Mouse (Mus musculus) embryonic facial prominence, embryonic 12.5 days (tissue): ENCODE measurements around the gene Fam171a2. TPM values are rescaled to one million over a fixed set of nuclear protein-coding genes. Genes with fewer than 3 reads are reported as not detected.
"Not testable (repeated sequence)": the region's sequence is repeated elsewhere in the genome, so short reads cannot be mapped to it uniquely, and the experiment has no call there.

ENCODE experiments used
- ATAC-seq: fragments of 200-750 bp; cut with Nextera tagmentation; 2 replicates; pipeline ENCODE4 v1.8.0; 2017; ENCODE audit not compliant: insufficient number of reproducible peaks, insufficient read depth, low FRiP score, low TSS enrichment
- H3K27ac ChIP-seq: fragments of 300-500 bp; sonication (generic); 2 replicates; pipeline ENCODE4 v1.5.1; 2016; ENCODE audit warnings: mild to moderate bottlenecking
- H3K27me3 ChIP-seq: fragments of 300-500 bp; sonication (generic); 2 replicates; pipeline ENCODE4 v1.6.1; 2016; ENCODE audit warnings: mild to moderate bottlenecking, moderate library complexity
- H3K36me3 ChIP-seq: fragments of 300-500 bp; sonication (generic); 2 replicates; pipeline ENCODE4 v1.6.1; 2016; ENCODE audit warnings: mild to moderate bottlenecking
- H3K4me1 ChIP-seq: fragments of 300-500 bp; sonication (generic); 2 replicates; pipeline ENCODE4 v1.6.1; 2016
- H3K4me2 ChIP-seq: fragments of 300-500 bp; sonication (generic); replicated peaks from 2 replicates; pipeline ENCODE4 v1.6.1; 2016; ENCODE audit warnings: mild to moderate bottlenecking, moderate library complexity
- H3K4me3 ChIP-seq: fragments of 300-500 bp; sonication (generic); 2 replicates; pipeline ENCODE4 v1.5.1; 2016; ENCODE audit warnings: mild to moderate bottlenecking
- H3K9ac ChIP-seq: fragments of 300-500 bp; sonication (generic); 2 replicates; pipeline ENCODE4 v1.6.1; 2016; ENCODE audit warnings: mild to moderate bottlenecking, moderate library complexity
- H3K9me3 ChIP-seq: fragments of 300-500 bp; sonication (generic); 2 replicates; pipeline ENCODE4 v1.6.1; 2016; ENCODE audit warnings: mild to moderate bottlenecking, moderate library complexity
- WGBS: fragments of 180-500 bp; shearing (Covaris S2); methylation state at CpG from one replicate; pipeline ENCODE4 v1.1.7; 2016; 5-methylcytosine and 5-hydroxymethylcytosine counted together
- microRNA-seq: library from miRNA; unstranded; fragments of <30 nt; microRNA quantifications from one replicate; pipeline ENCODE4, GENCODE M21; 2017
- polyA plus RNA-seq: library from polyadenylated mRNA; unstranded; fragments of >200 nt; fragmentation: Nextera tagmentation; extraction: Ambion mirVana; gene quantifications from 2 replicates; pipeline ENCODE4 v1.2.1, GENCODE M21; 2016

The Fam171a2 gene
- polyA plus RNA-seq, 1 experiment from 2014 or later = 13.5 TPM

GRCm38 (mm10) chr11:102396263-102396662 is 51.2 kb downstream of the Fam171a2 start:
- Histone ChIP-seq H3K4me1 (peaks cover 38% of the 10 kb centered on the region), H3K27me3 (peaks cover 62% of the 10 kb centered on the region), H3K4me2 (no peak overlapping the region), H3K9me3 (no peaks in the 10 kb centered on the region), H3K4me3 (no peak overlapping the region), H3K36me3 (no peaks in the 10 kb centered on the region), H3K9ac (no peak overlapping the region), H3K27ac (no peak overlapping the region)
- ATAC-seq = no peak
- WGBS = 57% methylated on average over 6 of the region's 6 CpGs

GRCm38 (mm10) chr11:102395250-102395649 is 52.2 kb downstream of the Fam171a2 start:
- H3K36me3 ChIP-seq = no peaks in the 10 kb centered on the region
- no peak overlapping the region for H3K27ac ChIP-seq
- 2% methylated on average over 5 of the region's 5 CpGs for WGBS
- 0 out of 2 replicates have a peak overlapping the region, but pooled peaks have one; percentile 87 for H3K4me2 ChIP-seq
- H3K9me3 ChIP-seq = no peaks in the 10 kb centered on the region
- no peak overlapping the region for H3K4me3 ChIP-seq
- H3K27me3 ChIP-seq = peaks cover 52% of the 10 kb centered on the region
- ATAC-seq = no peak
- H3K9ac ChIP-seq = no peak overlapping the region
- H3K4me1 ChIP-seq = peaks cover 34% of the 10 kb centered on the region

- Histone ChIP-seq H3K27ac (no peak overlapping the region), H3K4me1 (peaks cover 27% of the 10 kb centered on the region), H3K9me3 (no peaks in the 10 kb centered on the region), H3K36me3 (no peaks in the 10 kb centered on the region), H3K4me2 (peak overlapping the region; percentile 87), H3K4me3 (peak overlapping the region; percentile 43; the same call in 1 of the 2 replicates), H3K27me3 (peaks cover 45% of the 10 kb centered on the region), H3K9ac (no peak overlapping the region)
- WGBS = 70% methylated on average over 9 of the region's 9 CpGs
- ATAC-seq = no peak
Measured at GRCm38 (mm10) chr11:102394421-102395124, 52.9 kb downstream of the Fam171a2 start.

- WGBS = 7% methylated on average over 17 of the region's 17 CpGs
- Histone ChIP-seq H3K36me3 (no peaks in the 10 kb centered on the region), H3K4me2 (peak overlapping the region; percentile 87), H3K9ac (peak overlapping the region; percentile 34), H3K27ac (no peak overlapping the region; the same call in 1 of the 2 replicates), H3K9me3 (no peaks in the 10 kb centered on the region), H3K27me3 (peaks cover 38% of the 10 kb centered on the region), H3K4me1 (peaks cover 24% of the 10 kb centered on the region), H3K4me3 (peak overlapping the region; percentile 43)
- peak; percentile 63; the same call in 1 of the 2 replicates for ATAC-seq
Measured at GRCm38 (mm10) chr11:102393719-102394420, 53.6 kb downstream of the Fam171a2 start.

GRCm38 (mm10) chr11:102393238-102393634 is 54.2 kb downstream of the Fam171a2 start, which contains the start of gene Rundc3a:
Gene Rundc3a (plus strand): TSS chr11:102393403.
- Histone ChIP-seq H3K4me2 (peak within 1 kb of the TSS; percentile 87), H3K9me3 (no peaks in the 10 kb centered on the region), H3K36me3 (no peaks in the 10 kb centered on the region), H3K27me3 (peaks cover 34% of the 10 kb centered on the region), H3K4me3 (peak within 1 kb of the TSS; percentile 43), H3K27ac (peak within 1 kb of the TSS; percentile 57), H3K9ac (peak within 1 kb of the TSS; percentile 34), H3K4me1 (peaks cover 24% of the 10 kb centered on the region)
- WGBS = under 1% methylated on average over 34 of the region's 34 CpGs
- ATAC-seq = peak; percentile 79

GRCm38 (mm10) chr11:102392441-102393237 is 54.8 kb downstream of the Fam171a2 start:
- peak overlapping the region; percentile 87 for H3K4me2 ChIP-seq
- no peaks in the 10 kb centered on the region for H3K9me3 ChIP-seq
- 23% methylated on average over 13 of the region's 15 CpGs for WGBS
- H3K9ac ChIP-seq = peak overlapping the region; percentile 20; the same call in 1 of the 2 replicates
- ATAC-seq = 0 out of 2 replicates have a peak, but pooled peaks have one; percentile 18
- H3K27me3 ChIP-seq = peaks cover 28% of the 10 kb centered on the region
- H3K4me1 ChIP-seq = peaks cover 24% of the 10 kb centered on the region
- peak overlapping the region; percentile 57; the same call in 1 of the 2 replicates for H3K27ac ChIP-seq
- peak overlapping the region; percentile 43 for H3K4me3 ChIP-seq
- H3K36me3 ChIP-seq = no peaks in the 10 kb centered on the region

GRCm38 (mm10) chr11:102389436-102389835 is 58.0 kb downstream of the Fam171a2 start:
- H3K4me3 ChIP-seq, H3K27ac ChIP-seq, H3K4me2 ChIP-seq, H3K9ac ChIP-seq, H3K27me3 ChIP-seq, ATAC-seq, H3K36me3 ChIP-seq, H3K9me3 ChIP-seq: not testable (repeated sequence)
- WGBS = 84% methylated on average over 4 of the region's 5 CpGs
- H3K4me1 ChIP-seq = peaks cover 18% of the 10 kb centered on the region

Small RNAs within 50 kb of the gene (microRNA-seq; reads per million reads assigned to microRNA genes)
- not detected for gene Mir6930

Other genes with a start within 250 kb of the Fam171a2 start
- 70.0 and 80.0 TPM in 2 replicates for gene Hdac5, start 217.5 kb downstream of the Fam171a2 start, polyA plus RNA-seq
- gene BC030867, start 198.8 kb downstream of the Fam171a2 start, polyA plus RNA-seq = 20.6 and 21.7 TPM in 2 replicates
- gene Asb16, start 178.9 kb downstream of the Fam171a2 start, polyA plus RNA-seq = 0.10 and 0.18 TPM in 2 replicates
- gene Tmub2, start 162.8 kb downstream of the Fam171a2 start, polyA plus RNA-seq = 48.9 and 53.6 TPM in 2 replicates
- gene Atxn7l3, start 151.1 kb downstream of the Fam171a2 start, polyA plus RNA-seq = 25.0 and 26.1 TPM in 2 replicates
- 103 and 114 TPM in 2 replicates for gene Ubtf, start 127.9 kb downstream of the Fam171a2 start, polyA plus RNA-seq
- 24.5 and 26.4 TPM in 2 replicates for gene Slc4a1, start 81.5 kb downstream of the Fam171a2 start, polyA plus RNA-seq
- gene Rundc3a, start 54.3 kb downstream of the Fam171a2 start, polyA plus RNA-seq = 15.9 and 20.4 TPM in 2 replicates
- gene Slc25a39, start 39.7 kb downstream of the Fam171a2 start, polyA plus RNA-seq = 188 and 189 TPM in 2 replicates
- gene Grn, start 17.4 kb downstream of the Fam171a2 start, polyA plus RNA-seq = 116 and 126 TPM in 2 replicates
- 6.8 and 8.3 TPM in 2 replicates for gene Itga2b, start 22.4 kb upstream of the Fam171a2 start, polyA plus RNA-seq
- 68.7 and 69.1 TPM in 2 replicates for gene Gpatch8, start 108.7 kb upstream of the Fam171a2 start, polyA plus RNA-seq
- gene Gm11627, start 131.8 kb upstream of the Fam171a2 start, polyA plus RNA-seq = 11.8 and 12.3 TPM in 2 replicates
- 93.6 and 97.8 TPM in 2 replicates for gene Fzd2, start 156.7 kb upstream of the Fam171a2 start, polyA plus RNA-seq
- 0.65 and 1.3 TPM in 2 replicates for gene Meioc, start 216.0 kb upstream of the Fam171a2 start, polyA plus RNA-seq